Mouse (Mus musculus): ENCODE results near the gene Hoxa3.

GRCm38 (mm10) chr6:52170898-52171223 is 42.3 kb downstream of the Hoxa3 start:
- TF ChIP-seq POLR2A (IDR thresholded peaks at IDR 0.05; ENCODE audit: insufficient read depth, low read depth, low read length) (no peak), CTCF (IDR thresholded peaks at IDR 0.05) (no peak)

All from heart, adult 2 months (tissue).